Mouse (Mus musculus) embryonic fibroblast, embryonic 13.5 days (primary cell): Measurements from ENCODE around the gene Rab3b.

Experiments used
- CTCF ChIP-seq: IDR thresholded peaks from 2 replicates; pipeline ENCODE4 v1.5.1; 2011; ENCODE audit warnings: mild to moderate bottlenecking, control low read depth, low read length, moderate library complexity, borderline replicate concordance; ENCODE audit not compliant: insufficient read depth
- POLR2A ChIP-seq: IDR thresholded peaks from 2 replicates; pipeline ENCODE4 v1.6.1; 2011; ENCODE audit warnings: low read depth, mild to moderate bottlenecking, control low read depth, low read length, moderate library complexity

DNA sequence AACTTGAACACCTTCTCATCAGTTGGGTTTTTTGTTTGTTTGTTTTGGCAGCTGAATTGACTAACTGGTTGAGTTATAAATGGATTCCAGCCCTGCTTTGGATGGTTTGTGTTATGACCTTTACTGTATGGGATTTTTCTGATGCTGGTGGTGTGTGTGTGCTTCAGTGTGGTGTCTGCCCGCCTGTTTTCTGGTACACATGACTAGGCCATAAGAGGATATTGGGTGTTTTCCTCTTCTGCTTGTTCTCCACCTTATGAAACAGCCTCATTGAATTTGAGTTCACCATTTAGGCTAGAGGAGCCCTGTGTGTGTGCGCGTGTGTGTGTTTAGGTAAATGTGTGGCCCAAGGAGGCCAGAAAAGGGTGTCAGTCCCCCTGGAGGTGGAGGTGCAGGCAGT, 43.4 kb upstream of the Rab3b start:
- no peak for TF ChIP-seq POLR2A
- TF ChIP-seq CTCF: no peak
